Mouse (Mus musculus) myocyte (in vitro differentiated cells): ENCODE data around the gene Ccdc82.

Experiments used
- CEBPB ChIP-seq: IDR thresholded peaks from 2 replicates; pipeline ENCODE4 v1.6.1; 2011; ENCODE audit warnings: mild to moderate bottlenecking, moderate library complexity; ENCODE audit not compliant: poor library complexity, insufficient read depth, severe bottlenecking
- E2F4 ChIP-seq: IDR thresholded peaks from one replicate; pipeline ENCODE4 v1.6.1; 2011; ENCODE audit warnings: mild to moderate bottlenecking, control low read depth, moderate library complexity; ENCODE audit not compliant: insufficient read depth
- MAX ChIP-seq: IDR thresholded peaks from one replicate; pipeline ENCODE4 v1.6.1; 2011; ENCODE audit warnings: low read depth, mild to moderate bottlenecking, control low read depth
- MYOD1 ChIP-seq, 3 experiments: IDR thresholded peaks; one replicate each; pipeline ENCODE4 v1.6.1; 2011; ENCODE audit warnings: control low read depth in 2 of 3, low read depth in 2 of 3, mild to moderate bottlenecking in 2 of 3, moderate library complexity in 1 of 3; ENCODE audit not compliant: insufficient read length in 2 of 3, control insufficient read depth in 1 of 3
- MYOG ChIP-seq, 3 experiments: IDR thresholded peaks; one replicate each; pipeline ENCODE4 v1.6.1; 2011; ENCODE audit warnings: control low read depth in 2 of 3, low read depth in 2 of 3, mild to moderate bottlenecking in 2 of 3; ENCODE audit not compliant: insufficient read length in 2 of 3, control insufficient read depth in 1 of 3, insufficient read depth in 1 of 3
- POLR2A ChIP-seq: IDR thresholded peaks from one replicate; pipeline ENCODE4 v1.6.1; 2011; ENCODE audit warnings: low read depth, mild to moderate bottlenecking, control low read depth, moderate library complexity; ENCODE audit not compliant: insufficient read length
- POLR2AphosphoS2 ChIP-seq: IDR thresholded peaks from one replicate; pipeline ENCODE4 v1.6.1; 2011; ENCODE audit warnings: low read depth, control low read depth; ENCODE audit not compliant: insufficient read length
- REST ChIP-seq: IDR thresholded peaks from one replicate; pipeline ENCODE4 v1.6.1; 2011; ENCODE audit warnings: mild to moderate bottlenecking, control low read depth, moderate library complexity; ENCODE audit not compliant: insufficient read depth, insufficient read length
- TCF12 ChIP-seq: IDR thresholded peaks from one replicate; pipeline ENCODE4 v1.6.1; 2011; ENCODE audit warnings: mild to moderate bottlenecking, control low read depth; ENCODE audit not compliant: poor library complexity, insufficient read depth, severe bottlenecking
- TCF3 ChIP-seq: IDR thresholded peaks from one replicate; pipeline ENCODE4 v1.6.1; 2011; ENCODE audit warnings: low read depth, control low read depth; ENCODE audit not compliant: insufficient read length
- USF1 ChIP-seq: IDR thresholded peaks from one replicate; pipeline ENCODE4 v1.6.1; 2011; ENCODE audit warnings: low read depth, mild to moderate bottlenecking, control low read depth, moderate library complexity

DNA sequence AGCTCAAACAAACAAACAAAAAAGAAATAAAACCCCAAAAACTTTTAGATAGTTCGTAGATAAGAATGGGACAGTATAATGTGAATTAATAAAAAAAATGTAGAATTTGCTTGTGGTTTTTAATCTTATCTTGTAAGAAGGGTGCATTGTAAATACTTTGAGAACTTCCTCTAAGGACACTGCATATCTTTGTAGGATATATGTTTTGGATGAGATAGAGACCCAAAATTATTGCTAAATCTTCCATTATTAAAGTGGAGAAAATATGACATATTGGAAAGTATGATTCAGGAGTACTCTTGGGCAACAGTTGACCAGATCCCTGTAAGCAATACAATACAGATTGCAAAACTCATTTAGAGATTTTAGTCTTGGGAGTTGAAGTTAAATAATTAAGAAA lies 26.5 kb downstream of the Ccdc82 start:
- TF ChIP-seq MAX (no peak), USF1 (no peak), TCF12 (no peak), MYOG (IDR thresholded peaks at IDR 0.05; ENCODE audit: control insufficient read depth in 1 of 3, insufficient read depth in 1 of 3, insufficient read length in 2 of 3, low read depth in 2 of 3) (no peak), POLR2A (no peak), POLR2AphosphoS2 (no peak), E2F4 (no peak), TCF3 (no peak), CEBPB (no peak), REST (no peak), MYOD1 (IDR thresholded peaks at IDR 0.05; ENCODE audit: control insufficient read depth in 1 of 3, insufficient read length in 2 of 3, low read depth in 2 of 3) (no peak)
